Mouse (Mus musculus): Measurements from ENCODE around the gene Qsox2.

Qsox2 gene

GRCm38 (mm10) chr2:26237290-26237782 lies at the start of gene Qsox2:
Qsox2 (minus strand) TSS chr2:26237525.
- DNase-seq: peak; percentile 95 to 97

- DNase-seq: no peak
Observed at GRCm38 (mm10) chr2:26286391-26286790, 49.1 kb upstream of the Qsox2 start.

GRCm38 (mm10) chr2:26285804-26286203 lies 48.5 kb upstream of the Qsox2 start:
- no peak for DNase-seq

GRCm38 (mm10) chr2:26280594-26280993 lies 43.3 kb upstream of the Qsox2 start:
- DNase-seq: no peak

GRCm38 (mm10) chr2:26279712-26280111 lies 42.4 kb upstream of the Qsox2 start:
- no peak for DNase-seq

GRCm38 (mm10) chr2:26273611-26274010 lies 36.3 kb upstream of the Qsox2 start:
- DNase-seq: peak; percentile 22 to 55

- no peak for DNase-seq
Observed at GRCm38 (mm10) chr2:26268216-26268615, 30.9 kb upstream of the Qsox2 start.

- DNase-seq: no peak
Observed at GRCm38 (mm10) chr2:26266066-26266742, 28.9 kb upstream of the Qsox2 start.

- DNase-seq: no peak
Observed at GRCm38 (mm10) chr2:26265095-26265494, 27.8 kb upstream of the Qsox2 start.

- DNase-seq: no peak
Observed at GRCm38 (mm10) chr2:26264646-26265045, 27.3 kb upstream of the Qsox2 start.

GRCm38 (mm10) chr2:26257315-26258096 lies 20.2 kb upstream of the Qsox2 start:
- DNase-seq: no peak

GRCm38 (mm10) chr2:26254816-26255215 lies 17.5 kb upstream of the Qsox2 start:
- DNase-seq: no peak

GRCm38 (mm10) chr2:26252514-26253206 lies 15.3 kb upstream of the Qsox2 start:
- no peak for DNase-seq

- DNase-seq: no peak
Observed at GRCm38 (mm10) chr2:26247531-26247930, 10.2 kb upstream of the Qsox2 start.

- DNase-seq: no peak
Observed at GRCm38 (mm10) chr2:26240841-26241240, 3.5 kb upstream of the Qsox2 start.

- DNase-seq: no peak
Observed at GRCm38 (mm10) chr2:26240330-26240729, 3.0 kb upstream of the Qsox2 start.

- no peak for DNase-seq
Observed at GRCm38 (mm10) chr2:26236681-26237289, 540 bp downstream of the Qsox2 start.

GRCm38 (mm10) chr2:26234771-26235170 lies 2.6 kb downstream of the Qsox2 start:
- peak; percentile 12 to 32 for DNase-seq

GRCm38 (mm10) chr2:26234253-26234652 lies 3.1 kb downstream of the Qsox2 start:
- no peak for DNase-seq

- no peak for DNase-seq
Observed at GRCm38 (mm10) chr2:26231366-26231765, 6.0 kb downstream of the Qsox2 start.

GRCm38 (mm10) chr2:26230253-26230652 lies 7.1 kb downstream of the Qsox2 start:
- DNase-seq: no peak

GRCm38 (mm10) chr2:26227788-26228187 lies 9.5 kb downstream of the Qsox2 start:
- peak; percentile 22 to 30 for DNase-seq

GRCm38 (mm10) chr2:26225242-26225641 lies 12.1 kb downstream of the Qsox2 start:
- no peak for DNase-seq
